In the genomic region with DNA sequence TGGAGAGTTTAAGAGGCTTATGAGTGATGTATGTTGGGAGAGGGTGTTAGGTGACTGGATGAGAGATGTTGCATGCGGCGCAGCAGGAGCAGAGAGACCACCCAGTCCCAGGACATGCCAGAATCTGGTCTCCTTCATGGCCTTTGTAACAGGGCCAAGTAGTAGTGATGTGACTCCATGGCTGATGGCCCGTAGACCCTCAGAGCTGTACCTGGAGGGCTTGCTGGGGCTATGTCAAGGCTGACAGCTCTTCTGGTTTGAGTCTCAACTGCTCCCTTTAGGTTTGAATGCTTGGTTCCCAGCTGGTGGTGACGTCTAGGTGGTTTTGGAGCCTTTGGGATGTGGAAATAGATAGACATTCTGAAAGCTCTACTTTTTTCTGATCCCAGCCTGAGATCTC, we compare ENCODE assay signal across 26 mouse cellular contexts. TPM values are rescaled to one million over a fixed set of nuclear protein-coding genes. Genes with fewer than 3 reads are reported as not detected.
DNase-seq lines count a peak whose midpoint lies in the region; ATAC-seq and TF ChIP-seq lines count a peak whose summit lies in the region.
"Had no signal": no experiment of that assay in that cellular context is flagged by ENCODE, and none has a peak within 500 bp of the region (broad histone marks: within the 10 kb centered on the region; RNA-seq: fewer than 3 reads in every experiment).

No protein-coding gene starts in this region.

- no peak overlapping the region for H3K27ac ChIP-seq in heart, embryonic 12.5 days (ENCODE audit: poor library complexity, severe bottlenecking)
- H3K27ac ChIP-seq in layer of hippocampus, adult 2 months: peak overlapping the region; percentile 89
- peak overlapping the region; percentile 24 for H3K27ac ChIP-seq in cortical plate, adult 2 months (ENCODE audit: insufficient read depth, low read length)
- H3K27ac ChIP-seq in neural tube, embryonic 15.5 days (replicated peaks): no peak overlapping the region
- H3K27ac ChIP-seq: embryonic facial prominence, embryonic 10.5 days; embryonic facial prominence, embryonic 12.5 days; forebrain, embryonic 13.5 days; forebrain, embryonic 15.5 days had no signal

- H3K4me3 ChIP-seq in heart, embryonic 12.5 days: no peak overlapping the region
- H3K4me3 ChIP-seq in layer of hippocampus, adult 2 months: no peak overlapping the region
- no peak overlapping the region for H3K4me3 ChIP-seq in cortical plate, adult 2 months (ENCODE audit: insufficient read depth, low read length)
- no peak overlapping the region for H3K4me3 ChIP-seq in neural tube, embryonic 15.5 days (replicated peaks)
- H3K4me3 ChIP-seq: embryonic facial prominence, embryonic 10.5 days; embryonic facial prominence, embryonic 12.5 days; forebrain, embryonic 13.5 days; forebrain, embryonic 15.5 days had no signal

- no peak overlapping the region for H3K9ac ChIP-seq in heart, embryonic 12.5 days
- no peak overlapping the region for H3K9ac ChIP-seq in neural tube, embryonic 15.5 days (replicated peaks)
- H3K9ac ChIP-seq: embryonic facial prominence, embryonic 12.5 days; forebrain, embryonic 13.5 days; forebrain, embryonic 15.5 days; forebrain, postnatal 0 days had no signal

- 82% methylated on average over 4 of the region's 4 CpGs for WGBS in heart, embryonic 12.5 days
- 97% methylated on average over 4 of the region's 4 CpGs for WGBS in neural tube, embryonic 15.5 days

- DNase-seq in heart, adult 11 months: peak; percentile 83
- DNase-seq in layer of hippocampus, adult 2 months (ENCODE audit: low spot score in 2 of 2): no peak
- no peak for DNase-seq in layer of hippocampus, adult 18-20 months (ENCODE audit: low spot score in 2 of 2)
- DNase-seq in brain, adult 2 months (ENCODE audit: low read depth, low spot score): peak; percentile 35
- DNase-seq: adrenal gland, adult 2 months; adrenal gland, postnatal 14 days; adrenal gland, postnatal 36 days; cerebellum, adult 11 months; cerebellum, adult 18-20 months; cerebellum, adult 8-10 months; cerebellum, adult 9-11 months; cerebellum, postnatal 14 days; cerebellum, postnatal 36 days; forebrain, postnatal 0 days had no signal

- no peak for TF ChIP-seq POLR2A in cortical plate, adult 2 months (IDR thresholded peaks at IDR 0.05; ENCODE audit: extremely low read depth, insufficient read depth, low read length)

- H3K4me2 ChIP-seq in heart, embryonic 12.5 days: no peak overlapping the region
- H3K4me2 ChIP-seq in neural tube, embryonic 15.5 days: no peak overlapping the region
- H3K4me2 ChIP-seq: embryonic facial prominence, embryonic 12.5 days; forebrain, embryonic 13.5 days; forebrain, embryonic 15.5 days had no signal

- no peaks in the 10 kb centered on the region for H3K36me3 ChIP-seq in heart, embryonic 12.5 days
- H3K36me3 ChIP-seq in neural tube, embryonic 15.5 days: no peaks in the 10 kb centered on the region
- H3K36me3 ChIP-seq: embryonic facial prominence, embryonic 10.5 days; embryonic facial prominence, embryonic 12.5 days; forebrain, embryonic 15.5 days had no signal

- H3K4me1 ChIP-seq in heart, embryonic 12.5 days (replicated peaks): peaks cover 17% of the 10 kb centered on the region
- H3K4me1 ChIP-seq in cortical plate, adult 2 months (ENCODE audit: control insufficient read depth, insufficient read depth, low read length): 0 out of 2 replicates have a peak, but pooled peaks cover 2% of the 10 kb centered on the region
- no peaks in the 10 kb centered on the region for H3K4me1 ChIP-seq in neural tube, embryonic 15.5 days
- H3K4me1 ChIP-seq: embryonic facial prominence, embryonic 12.5 days; forebrain, embryonic 13.5 days; forebrain, embryonic 15.5 days had no signal

- ATAC-seq in heart, embryonic 12.5 days (ENCODE audit: insufficient number of reproducible peaks, low FRiP score): no peak
- no peak for ATAC-seq in neural tube, embryonic 15.5 days (ENCODE audit: low FRiP score)
- ATAC-seq: forebrain, embryonic 13.5 days; forebrain, embryonic 15.5 days; forebrain, postnatal 0 days had no signal

- no peak for TF ChIP-seq CTCF in layer of hippocampus, adult 2 months (conservative IDR thresholded peaks at IDR 0.05)
- TF ChIP-seq CTCF in cortical plate, adult 2 months (IDR thresholded peaks at IDR 0.05; ENCODE audit: extremely low read depth, insufficient read depth, low read length): no peak

- H3K27me3 ChIP-seq in heart, embryonic 12.5 days (replicated peaks): no peaks in the 10 kb centered on the region
- H3K27me3 ChIP-seq in neural tube, embryonic 15.5 days (replicated peaks): no peaks in the 10 kb centered on the region
- H3K27me3 ChIP-seq: embryonic facial prominence, embryonic 12.5 days; forebrain, embryonic 13.5 days; forebrain, embryonic 15.5 days had no signal

- peaks cover 5% of the 10 kb centered on the region; the same call in 1 of the 2 replicates for H3K9me3 ChIP-seq in heart, embryonic 12.5 days (replicated peaks)
- no peaks in the 10 kb centered on the region for H3K9me3 ChIP-seq in neural tube, embryonic 15.5 days (replicated peaks)
- H3K9me3 ChIP-seq: forebrain, embryonic 15.5 days had no signal

RNA-seq across cellular contexts. Expression of gene Dupd1, which starts 15.6 kb away (rescaled TPM):
- polyA plus RNA-seq in heart, embryonic 12.5 days (2016; fragmentation: Nextera tagmentation; extraction: Ambion mirVana): 0.17 and 0.23 TPM in 2 replicates
- total RNA-seq in layer of hippocampus, adult 2 months (2021): under 1 TPM in 1 of 2 experiments, not detected in 1; 0.42 TPM
- under 1 TPM; 0.45 to 0.48 TPM for total RNA-seq in layer of hippocampus, adult 18-20 months (2021)
- 0.08 and 0.17 TPM in 2 replicates for polyA plus RNA-seq in cortical plate, adult 2 months (2012; rRNA removed)
- 0.15 and 0.22 TPM in 2 replicates for polyA plus RNA-seq in neural tube, embryonic 15.5 days (2015; fragmentation: Nextera tagmentation; extraction: Ambion mirVana)
- total RNA-seq: common myeloid progenitor, adult 5-6 weeks; ES-E14; MEL had no signal
- polyA plus RNA-seq: embryonic facial prominence, embryonic 10.5 days; forebrain, embryonic 11.5 days; forebrain, embryonic 13.5 days; forebrain, embryonic 15.5 days had no signal

RNA-seq across cellular contexts. Expression of gene Samd8, which starts 20.4 kb away (rescaled TPM):
- polyA plus RNA-seq in heart, embryonic 12.5 days (2016; fragmentation: Nextera tagmentation; extraction: Ambion mirVana): 11.6 and 11.7 TPM in 2 replicates
- 10 to 100 TPM; 79.3 to 82.6 TPM for total RNA-seq in layer of hippocampus, adult 2 months (2021)
- 10 to 100 TPM; 82.2 to 86.3 TPM for total RNA-seq in layer of hippocampus, adult 18-20 months (2021)
- 32.8 and 36.1 TPM in 2 replicates for polyA plus RNA-seq in cortical plate, adult 2 months (2012; rRNA removed)
- polyA plus RNA-seq in neural tube, embryonic 15.5 days (2015; fragmentation: Nextera tagmentation; extraction: Ambion mirVana): 16.1 and 20.6 TPM in 2 replicates

RNA-seq across cellular contexts. Expression of gene Dusp13, which starts 21.0 kb away (rescaled TPM):
- polyA plus RNA-seq in heart, embryonic 12.5 days (2016; fragmentation: Nextera tagmentation; extraction: Ambion mirVana): 0.23 TPM in 1 of 2 replicates, not detected in the other
- total RNA-seq in layer of hippocampus, adult 2 months (2021): under 1 TPM; 0.32 to 0.84 TPM
- total RNA-seq in layer of hippocampus, adult 18-20 months (2021): under 1 TPM; 0.62 to 0.68 TPM
- 1.5 and 1.9 TPM in 2 replicates for polyA plus RNA-seq in cortical plate, adult 2 months (2012; rRNA removed)
- polyA plus RNA-seq in neural tube, embryonic 15.5 days (2015; fragmentation: Nextera tagmentation; extraction: Ambion mirVana): 0.23 TPM in 1 of 2 replicates, not detected in the other
- total RNA-seq: adrenal gland, adult 2 months; adrenal gland, postnatal 14 days; common myeloid progenitor, adult 5-6 weeks; MEL had no signal
- polyA plus RNA-seq: brain, embryonic 14.5 days; embryonic facial prominence, embryonic 10.5 days; embryonic facial prominence, embryonic 12.5 days; forebrain, embryonic 11.5 days; forebrain, embryonic 13.5 days; forebrain, embryonic 15.5 days had no signal

Comparison
In these comparisons a context has a peak if more than half of its experiments do, and no peak if none do; other contexts are left out.
1. DNase-seq: peak in heart, adult 11 months (single experiment) and brain, adult 2 months (single experiment); none in layer of hippocampus, adult 2 months (0 of 2) and layer of hippocampus, adult 18-20 months (0 of 2).
2. H3K27ac ChIP-seq: peak in layer of hippocampus, adult 2 months (single experiment) and cortical plate, adult 2 months (single experiment); none in heart, embryonic 12.5 days (single experiment) and neural tube, embryonic 15.5 days (single experiment).